In the genomic region with DNA sequence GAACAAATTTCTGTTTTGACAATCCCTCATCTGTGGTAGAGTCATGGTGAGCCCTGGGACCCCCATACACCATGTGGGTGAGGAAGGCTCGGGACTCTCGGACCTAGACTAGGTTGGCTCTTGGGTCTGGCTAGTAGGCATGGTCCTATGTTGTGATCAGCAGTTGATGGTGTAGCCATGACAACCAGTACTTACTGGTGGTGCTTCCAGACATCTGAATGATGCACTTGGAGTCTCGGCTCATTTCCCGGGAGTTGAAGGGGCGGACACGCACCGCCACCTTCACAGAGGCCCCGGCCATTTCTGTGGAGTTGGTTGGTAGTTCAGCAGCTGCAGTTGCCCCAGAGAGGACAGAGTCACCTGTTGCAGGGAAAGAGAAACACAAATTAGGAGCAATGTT, we compare ENCODE assay signal across 1 mouse cellular context.
TF ChIP-seq lines count a peak whose summit lies in the region.

No protein-coding gene starts in this region.

TF ChIP-seq in CH12.LX, 34 proteins besides CTCF, POLR2A, EP300 and RAD21 (continued from another document):
- TF ChIP-seq IRF4 (IDR thresholded peaks at IDR 0.05; ENCODE audit: low read depth, low read length), result 0 out of 2 replicates have a peak, but pooled peaks have one; percentile 1
TF ChIP-seq in CH12.LX: peak in this region for 2.
